Mouse (Mus musculus) heart, adult 2 months (tissue): ENCODE data around the gene Arnt. TPM values are rescaled to one million over a fixed set of nuclear protein-coding genes. Genes with fewer than 3 reads are reported as not detected.

Experiments used
- DNase-seq, 2 experiments: peaks; one replicate each; pipeline ENCODE4 v3.0.0; 2021
- H3K27ac ChIP-seq: fragments of 200-600 bp; 2 replicates; pipeline ENCODE4 v1.8.1; 2022
- H3K27me3 ChIP-seq: fragments of 200-500 bp; 2 replicates; pipeline ENCODE4 v1.6.1; 2012; ENCODE audit warnings: mild to moderate bottlenecking, low read length, inconsistent platforms, mixed read lengths; ENCODE audit not compliant: control insufficient read depth, insufficient read depth
- H3K36me3 ChIP-seq: fragments of 200-500 bp; 2 replicates; pipeline ENCODE4 v1.6.1; 2012; ENCODE audit warnings: low read length, inconsistent platforms; ENCODE audit not compliant: control insufficient read depth, insufficient read depth
- H3K4me1 ChIP-seq: fragments of 200-500 bp; 2 replicates; pipeline ENCODE4 v1.6.1; 2011; ENCODE audit warnings: low read length; ENCODE audit not compliant: control insufficient read depth, insufficient read depth
- H3K4me3 ChIP-seq: fragments of 200-600 bp; 2 replicates; pipeline ENCODE4 v1.8.1; 2022
- H3K79me2 ChIP-seq: fragments of 200-500 bp; replicated peaks from 2 replicates; pipeline ENCODE4 v1.6.1; 2012; ENCODE audit warnings: mild to moderate bottlenecking, inconsistent platforms, low read length, moderate library complexity, mixed read lengths; ENCODE audit not compliant: control insufficient read depth, insufficient read depth
- H3K9ac ChIP-seq: fragments of 200-500 bp; 2 replicates; pipeline ENCODE4 v1.6.1; 2012; ENCODE audit warnings: low read depth, mild to moderate bottlenecking, control low read depth, inconsistent platforms, low read length, mixed read lengths
- CTCF ChIP-seq: fragments of 200-600 bp; IDR thresholded peaks from 2 replicates; pipeline ENCODE4 v1.8.1; 2022; ENCODE audit warnings: antibody characterized with exemption, mild to moderate bottlenecking, moderate library complexity
- EP300 ChIP-seq: fragments of 200-500 bp; IDR thresholded peaks from 2 replicates; pipeline ENCODE4 v1.6.1; 2011; ENCODE audit warnings: low read depth, low read length, control low read depth; ENCODE audit not compliant: insufficient read depth
- POLR2A ChIP-seq: fragments of 200-500 bp; IDR thresholded peaks from 2 replicates; pipeline ENCODE4 v1.6.1; 2011; ENCODE audit warnings: mild to moderate bottlenecking, low read depth, low read length, control low read depth; ENCODE audit not compliant: insufficient read depth
- WGBS: fragments of 180-500 bp; shearing (Covaris S2); methylation state at CpG from one replicate; pipeline ENCODE4 v1.1.7; 2018; 5-methylcytosine and 5-hydroxymethylcytosine counted together
- intact Hi-C: fragments of 180-260 bp; cut with DNase I; formaldehyde crosslinking; loops from one replicate; pipeline ENCODE4 v1.15.1; 2025
- polyA plus RNA-seq: library from polyadenylated mRNA; depleted of rRNA; stranded (reverse); fragments of >200 nt; gene quantifications from 2 replicates; pipeline ENCODE4 v1.2.3, GENCODE M21; 2012
- total RNA-seq, 2 experiments: library from RNA; stranded (reverse); gene quantifications; 2 replicates each; pipeline ENCODE4 v1.2.3; 2021

Arnt gene
- total and polyA plus RNA-seq, 3 experiments = 26.2 to 41.5 (median 37.4) TPM

DNA sequence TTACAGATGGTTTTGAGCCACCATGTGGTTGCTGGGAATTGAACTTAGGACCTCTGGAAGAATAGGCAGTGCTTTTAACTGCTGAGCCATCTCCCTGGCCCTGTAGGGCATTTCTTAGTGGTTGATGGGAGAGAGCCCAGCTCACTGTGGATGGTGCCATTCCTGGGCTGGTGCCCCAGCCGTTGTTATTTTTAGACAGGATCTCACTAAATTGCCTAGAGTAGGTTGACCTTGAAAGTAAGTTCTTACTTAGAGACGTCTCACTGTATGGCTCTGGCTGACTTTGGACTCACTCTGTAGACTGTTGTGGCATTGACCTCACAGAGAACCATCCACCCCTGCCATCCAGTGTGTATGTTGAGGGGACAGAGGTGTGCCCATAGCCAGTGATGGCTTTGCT is 64.0 kb downstream of the Arnt start:
- intact Hi-C loops = no loop called here
- 45% methylated on average over 2 of the region's 2 CpGs for WGBS
- no peak overlapping the region for H3K9ac ChIP-seq
- H3K4me3 ChIP-seq = no peak overlapping the region
- peaks cover 2% of the 10 kb centered on the region for H3K4me1 ChIP-seq
- peaks cover 4% of the 10 kb centered on the region for H3K36me3 ChIP-seq
- no peak for TF ChIP-seq CTCF
- no peak for TF ChIP-seq POLR2A
- no peak for TF ChIP-seq EP300
- H3K27me3 ChIP-seq = no peaks in the 10 kb centered on the region
- DNase-seq = peak; percentile 27 to 45
- no peaks in the 10 kb centered on the region for H3K79me2 ChIP-seq
- peak overlapping the region; percentile 46 for H3K27ac ChIP-seq

DNA sequence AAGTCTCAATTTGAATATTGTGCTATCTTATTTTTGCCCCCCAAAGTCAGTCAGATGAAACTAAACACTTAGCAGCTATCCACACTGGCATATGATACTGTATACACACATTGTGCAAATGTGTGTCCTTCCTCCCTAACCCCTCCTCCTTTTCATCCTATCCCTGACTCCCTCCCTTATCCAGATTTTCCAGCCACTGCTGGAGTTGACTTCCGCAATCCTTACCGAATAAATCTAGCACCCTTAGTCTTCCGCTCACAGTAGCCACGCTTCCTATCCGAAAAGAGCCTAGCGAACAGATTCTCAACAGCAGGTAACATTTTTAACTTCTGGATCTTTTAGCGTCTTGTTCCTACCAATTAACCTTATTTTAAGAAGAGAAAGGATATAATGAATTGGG is 64.8 kb downstream of the Arnt start, which contains the start of gene Ctsk:
TSS of gene Ctsk (plus strand) at position 233 of the 400 bp plus-strand sequence.
- TF ChIP-seq CTCF (no peak), EP300 (no peak), POLR2A (no peak)
- H3K4me3 ChIP-seq = peak within 1 kb of the TSS; percentile 36
- peaks cover 2% of the 10 kb centered on the region for H3K4me1 ChIP-seq
- no peak for DNase-seq
- WGBS = 34% methylated on average over 7 of the region's 7 CpGs
- H3K36me3 ChIP-seq = peaks cover 2% of the 10 kb centered on the region; the same call in 1 of the 2 replicates
- no peak within 1 kb of the TSS for H3K9ac ChIP-seq
- H3K27ac ChIP-seq = peak within 1 kb of the TSS; percentile 46
- intact Hi-C loops = no loop called here
- no peaks in the 10 kb centered on the region for H3K79me2 ChIP-seq
- H3K27me3 ChIP-seq = no peaks in the 10 kb centered on the region

DNA sequence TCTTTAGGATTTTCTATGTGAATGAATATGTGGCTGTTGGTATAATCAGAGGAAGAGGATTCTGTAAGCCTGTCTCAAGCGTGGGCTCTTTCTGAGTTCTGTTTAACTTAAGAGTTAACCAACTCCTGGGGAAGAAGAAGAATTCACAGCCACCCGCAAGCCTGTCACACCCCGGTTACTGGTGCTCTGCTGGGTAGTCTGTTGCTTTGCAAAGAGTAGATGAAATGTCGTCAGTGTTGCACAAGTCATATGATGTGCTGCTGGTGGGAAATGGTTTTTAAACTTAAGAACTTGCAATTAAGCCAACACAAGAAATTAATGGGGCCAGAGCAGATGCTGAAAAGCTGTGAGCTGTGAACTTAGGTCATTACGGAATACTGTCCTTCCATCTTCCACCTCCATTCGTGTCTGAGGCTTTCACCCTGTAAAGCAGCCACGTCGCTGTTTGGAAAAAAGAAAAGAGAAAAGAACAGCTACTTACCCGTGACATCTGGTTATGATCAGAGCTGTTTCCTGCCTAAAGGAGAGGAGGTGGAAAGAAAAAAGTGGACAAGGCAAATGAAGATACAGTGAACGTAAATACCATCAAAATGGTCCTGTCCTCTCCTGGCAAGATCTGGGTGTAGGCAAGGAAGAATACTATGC is 65.4 kb downstream of the Arnt start:
- intact Hi-C loops = no loop called here
- H3K4me3 ChIP-seq = peak overlapping the region; percentile 36
- no peak for DNase-seq
- H3K79me2 ChIP-seq = no peaks in the 10 kb centered on the region
- no peak overlapping the region for H3K9ac ChIP-seq
- peak overlapping the region; percentile 6; the same call in 1 of the 2 replicates for H3K27ac ChIP-seq
- no peaks in the 10 kb centered on the region for H3K27me3 ChIP-seq
- H3K36me3 ChIP-seq = peaks cover 2% of the 10 kb centered on the region; the same call in 1 of the 2 replicates
- TF ChIP-seq POLR2A (no peak), CTCF (no peak), EP300 (no peak)
- WGBS = 28% methylated on average over 10 of the region's 10 CpGs
- H3K4me1 ChIP-seq = peaks cover 2% of the 10 kb centered on the region

DNA sequence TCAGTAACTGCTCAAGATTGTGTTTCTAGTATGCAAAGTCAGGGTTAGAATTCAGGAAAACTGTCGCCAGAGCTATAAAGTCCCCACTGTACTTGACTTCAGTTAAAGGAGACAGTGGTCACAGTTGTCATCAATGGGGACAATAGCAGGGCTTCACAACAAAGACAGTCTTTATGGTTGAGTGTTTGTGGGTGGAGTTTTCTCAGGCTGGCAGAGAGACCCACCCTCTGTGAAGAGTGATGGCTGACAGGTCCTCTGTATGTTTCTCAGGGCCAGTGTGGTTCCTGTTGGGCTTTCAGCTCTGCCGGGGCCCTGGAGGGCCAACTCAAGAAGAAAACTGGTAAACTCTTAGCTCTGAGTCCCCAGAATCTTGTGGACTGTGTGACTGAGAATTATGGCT is 68.1 kb downstream of the Arnt start:
- intact Hi-C loops = no loop called here
- DNase-seq = no peak
- no peaks in the 10 kb centered on the region for H3K79me2 ChIP-seq
- TF ChIP-seq POLR2A (no peak), CTCF (no peak), EP300 (no peak)
- no peak overlapping the region for H3K4me3 ChIP-seq
- H3K4me1 ChIP-seq = peaks cover 2% of the 10 kb centered on the region
- H3K36me3 ChIP-seq = no peaks in the 10 kb centered on the region
- H3K9ac ChIP-seq = no peak overlapping the region
- no peak overlapping the region for H3K27ac ChIP-seq
- WGBS = 74% methylated on average over 2 of the region's 2 CpGs
- no peaks in the 10 kb centered on the region for H3K27me3 ChIP-seq

DNA sequence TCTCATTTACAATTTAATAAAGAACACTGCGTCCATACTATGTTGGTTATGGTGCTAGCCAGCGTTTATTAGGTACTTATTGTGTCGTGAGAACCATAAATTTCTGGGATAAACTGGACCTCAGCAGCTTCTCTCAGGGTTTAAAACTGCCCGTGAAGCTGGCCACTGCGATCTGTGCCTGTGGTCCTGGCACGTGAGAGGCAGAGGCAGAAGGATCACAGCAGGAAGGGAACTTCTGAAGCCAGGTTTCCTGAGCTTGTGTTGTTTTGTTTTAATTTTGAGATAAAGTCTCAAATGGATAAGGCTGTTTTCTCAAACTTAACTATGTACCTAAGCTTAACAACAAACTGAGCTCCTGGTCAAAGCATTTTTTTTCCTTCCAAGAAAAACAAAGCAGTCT is 75.2 kb downstream of the Arnt start:
- Histone ChIP-seq H3K4me1 (no peaks in the 10 kb centered on the region), H3K79me2 (no peaks in the 10 kb centered on the region), H3K27ac (no peak overlapping the region), H3K4me3 (no peak overlapping the region), H3K9ac (no peak overlapping the region), H3K36me3 (no peaks in the 10 kb centered on the region), H3K27me3 (no peaks in the 10 kb centered on the region)
- intact Hi-C loops = no loop called here
- WGBS = 56% methylated on average over 6 of the region's 6 CpGs
- DNase-seq = no peak
- TF ChIP-seq CTCF (no peak), EP300 (no peak), POLR2A (no peak)

DNA sequence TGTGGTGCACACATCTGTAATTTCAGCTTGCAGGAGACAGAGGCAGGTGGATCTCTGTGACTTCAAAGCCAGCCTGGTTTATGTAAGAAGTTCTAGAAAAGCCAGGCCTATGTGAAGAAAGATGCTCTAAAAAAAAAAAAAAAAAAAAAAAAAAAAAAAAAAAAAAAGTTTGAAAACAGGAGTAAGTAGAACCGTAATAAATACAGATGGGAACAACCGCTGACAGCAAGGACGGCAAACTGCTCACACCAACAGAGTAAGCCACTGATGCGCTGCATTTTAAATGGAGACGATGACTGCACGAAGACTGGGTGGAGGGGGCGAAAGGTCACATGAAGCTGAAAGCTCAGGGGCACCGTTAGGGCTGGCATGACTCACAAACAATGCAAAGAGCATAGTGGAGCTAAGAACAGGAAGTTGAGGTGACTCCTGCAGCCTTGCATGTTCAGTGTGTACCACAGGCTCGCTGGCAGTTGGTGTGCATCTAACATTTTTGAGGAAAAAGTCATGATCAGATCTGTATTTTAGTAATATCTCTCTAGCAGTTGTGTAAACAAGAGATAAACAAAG is 77.5 kb downstream of the Arnt start:
- TF ChIP-seq CTCF = no peak
- no peak for TF ChIP-seq EP300
- TF ChIP-seq POLR2A = no peak
- Histone ChIP-seq H3K27ac (no peak overlapping the region), H3K4me3 (no peak overlapping the region), H3K79me2 (no peaks in the 10 kb centered on the region), H3K4me1 (no peaks in the 10 kb centered on the region), H3K27me3 (no peaks in the 10 kb centered on the region), H3K9ac (no peak overlapping the region), H3K36me3 (no peaks in the 10 kb centered on the region)
- intact Hi-C loops = no loop called here
- 67% methylated on average over 9 of the region's 9 CpGs for WGBS
- DNase-seq = no peak
